Comparison of ENCODE assay signal across 8 mouse cellular contexts in genomic region chr7:27473835-27474489, GRCm38 (mm10). TPM values are rescaled to one million over a fixed set of nuclear protein-coding genes. Genes with fewer than 3 reads are reported as not detected.
DNase-seq lines count a peak whose midpoint lies in the region; ATAC-seq and TF ChIP-seq lines count a peak whose summit lies in the region.

No protein-coding gene starts in this region.

- no peaks in the 10 kb centered on the region for H3K9me3 ChIP-seq in limb, embryonic 13.5 days
- H3K9me3 ChIP-seq in stomach, embryonic 16.5 days (replicated peaks; ENCODE audit: control insufficient read depth, low read length), result no peaks in the 10 kb centered on the region

- TF ChIP-seq CTCF in cerebellum, adult 2 months (IDR thresholded peaks at IDR 0.05; ENCODE audit: borderline replicate concordance, insufficient read depth, low read depth, low read length), result no peak
- TF ChIP-seq CTCF in testis, adult 2 months (IDR thresholded peaks at IDR 0.05; ENCODE audit: control insufficient read depth, insufficient read depth, insufficient replicate concordance, low read depth, low read length), result no peak

- ATAC-seq in limb, embryonic 13.5 days (ENCODE audit: low FRiP score, low read depth), result no peak
- ATAC-seq in stomach, embryonic 16.5 days (ENCODE audit: insufficient read depth, low FRiP score), result no peak

- under 1% methylated on average over 34 of the region's 34 CpGs for WGBS in cerebellum, adult 2 months
- under 1% methylated on average over 34 of the region's 34 CpGs for WGBS in limb, embryonic 13.5 days
- under 1% methylated on average over 34 of the region's 34 CpGs for WGBS in stomach, embryonic 16.5 days

- H3K27me3 ChIP-seq in cerebellum, adult 2 months (ENCODE audit: control insufficient read depth, insufficient read depth, low read length), result no peaks in the 10 kb centered on the region
- no peaks in the 10 kb centered on the region for H3K27me3 ChIP-seq in testis, adult 2 months (ENCODE audit: control insufficient read depth, insufficient read depth, low read length)
- H3K27me3 ChIP-seq in limb, embryonic 13.5 days, result no peaks in the 10 kb centered on the region
- H3K27me3 ChIP-seq in stomach, embryonic 16.5 days (ENCODE audit: control insufficient read depth, insufficient read depth, low read length), result no peaks in the 10 kb centered on the region

- H3K36me3 ChIP-seq in testis, adult 2 months (ENCODE audit: control insufficient read depth, insufficient read depth, low read length), result no peaks in the 10 kb centered on the region
- peaks cover 24% of the 10 kb centered on the region for H3K36me3 ChIP-seq in limb, embryonic 13.5 days
- H3K36me3 ChIP-seq in stomach, embryonic 16.5 days (ENCODE audit: control insufficient read depth, insufficient read depth, low read length), result peaks cover 10% of the 10 kb centered on the region

- H3K9ac ChIP-seq in limb, embryonic 13.5 days, result peak overlapping the region; percentile 79
- peak overlapping the region; percentile 83 for H3K9ac ChIP-seq in stomach, embryonic 16.5 days (ENCODE audit: low read length)

- peak overlapping the region; percentile 47 for H3K27ac ChIP-seq in cerebellum, adult 2 months (ENCODE audit: insufficient read depth, low read length)
- H3K27ac ChIP-seq in testis, adult 2 months (ENCODE audit: control insufficient read depth, insufficient read depth, low read depth, low read length), result peak overlapping the region; percentile 90
- peak overlapping the region; percentile 94 for H3K27ac ChIP-seq in limb, embryonic 13.5 days
- H3K27ac ChIP-seq in stomach, embryonic 16.5 days (ENCODE audit: low read length), result peak overlapping the region; percentile 98

- H3K4me1 ChIP-seq in cerebellum, adult 2 months (ENCODE audit: control insufficient read depth, insufficient read depth, low read length), result no peaks in the 10 kb centered on the region; the same call in 1 of the 2 replicates
- H3K4me1 ChIP-seq in testis, adult 2 months (ENCODE audit: control insufficient read depth, insufficient read depth, low read length), result peaks cover 11% of the 10 kb centered on the region
- H3K4me1 ChIP-seq in limb, embryonic 13.5 days, result peaks cover 21% of the 10 kb centered on the region
- H3K4me1 ChIP-seq in stomach, embryonic 16.5 days (ENCODE audit: control insufficient read depth, insufficient read depth, low read length), result peaks cover 10% of the 10 kb centered on the region

- peak overlapping the region; percentile 69 for H3K4me2 ChIP-seq in limb, embryonic 13.5 days (replicated peaks)
- H3K4me2 ChIP-seq in stomach, embryonic 16.5 days (ENCODE audit: low read depth, low read length), result peak overlapping the region; percentile 65

- H3K4me3 ChIP-seq in cerebellum, adult 2 months (replicated peaks; ENCODE audit: insufficient read depth, low read depth, low read length), result peak overlapping the region; percentile 96
- H3K4me3 ChIP-seq in testis, adult 2 months (ENCODE audit: control insufficient read depth, low read depth, low read length), result peak overlapping the region; percentile 87
- peak overlapping the region; percentile 76 for H3K4me3 ChIP-seq in limb, embryonic 13.5 days
- H3K4me3 ChIP-seq in stomach, embryonic 16.5 days (replicated peaks; ENCODE audit: low read length), result peak overlapping the region; percentile 79

- no peak for TF ChIP-seq POLR2A in cerebellum, adult 2 months (IDR thresholded peaks at IDR 0.05; ENCODE audit: borderline replicate concordance, insufficient read depth, low read length)
- no peak for TF ChIP-seq POLR2A in testis, adult 2 months (IDR thresholded peaks at IDR 0.05; ENCODE audit: control insufficient read depth, low read depth, low read length)

- DNase-seq in cerebellum, adult 2 months, result no peak
- DNase-seq in cerebellum, adult 9-10 months, result no peak
- DNase-seq in testis, postnatal 14 days (ENCODE audit: low spot score), result no peak
- DNase-seq in retina, embryonic 14.5 days (ENCODE audit: low spot score), result no peak
- DNase-seq in cerebellum, adult 18-20 months, result no peak

RNA-seq across cellular contexts. Expression of gene Sertad3, which starts 0.4 kb away (rescaled TPM):
- polyA plus RNA-seq in cerebellum, adult 2 months (2012; rRNA removed), result 8.1 and 8.9 TPM in 2 replicates
- 4.1 and 4.7 TPM in 2 replicates for polyA plus RNA-seq in testis, adult 2 months (2012; rRNA removed)
- polyA plus RNA-seq in limb, embryonic 13.5 days (2015; fragmentation: Nextera tagmentation; extraction: Ambion mirVana), result 33.6 and 36.3 TPM in 2 replicates
- polyA plus RNA-seq in stomach, embryonic 16.5 days (2015; fragmentation: Nextera tagmentation; extraction: Ambion mirVana), result 38.1 and 39.4 TPM in 2 replicates

RNA-seq across cellular contexts. Expression of gene Sertad1, which starts 12.7 kb away (rescaled TPM):
- polyA plus RNA-seq in cerebellum, adult 2 months (2012; rRNA removed), result 17.4 and 17.9 TPM in 2 replicates
- 15.4 and 19.1 TPM in 2 replicates for polyA plus RNA-seq in testis, adult 2 months (2012; rRNA removed)
- polyA plus RNA-seq in limb, embryonic 13.5 days (2015; fragmentation: Nextera tagmentation; extraction: Ambion mirVana), result 37.8 and 39.2 TPM in 2 replicates
- polyA plus RNA-seq in stomach, embryonic 16.5 days (2015; fragmentation: Nextera tagmentation; extraction: Ambion mirVana), result 42.0 and 45.9 TPM in 2 replicates

RNA-seq across cellular contexts. Expression of gene Prx, which starts 25.2 kb away (rescaled TPM):
- 0.34 and 0.43 TPM in 2 replicates for polyA plus RNA-seq in cerebellum, adult 2 months (2012; rRNA removed)
- polyA plus RNA-seq in testis, adult 2 months (2012; rRNA removed), result 0.33 and 0.42 TPM in 2 replicates
- 5.2 TPM in 2 replicates for polyA plus RNA-seq in limb, embryonic 13.5 days (2015; fragmentation: Nextera tagmentation; extraction: Ambion mirVana)
- 3.7 and 4.0 TPM in 2 replicates for polyA plus RNA-seq in stomach, embryonic 16.5 days (2015; fragmentation: Nextera tagmentation; extraction: Ambion mirVana)

RNA-seq across cellular contexts. Expression of gene Blvrb, which starts 26.2 kb away (rescaled TPM):
- 24.2 and 25.2 TPM in 2 replicates for polyA plus RNA-seq in cerebellum, adult 2 months (2012; rRNA removed)
- polyA plus RNA-seq in testis, adult 2 months (2012; rRNA removed), result 7.6 and 8.5 TPM in 2 replicates
- polyA plus RNA-seq in limb, embryonic 13.5 days (2015; fragmentation: Nextera tagmentation; extraction: Ambion mirVana), result 38.9 and 46.3 TPM in 2 replicates
- polyA plus RNA-seq in stomach, embryonic 16.5 days (2015; fragmentation: Nextera tagmentation; extraction: Ambion mirVana), result 112 and 113 TPM in 2 replicates

RNA-seq across cellular contexts. Expression of gene Sptbn4, which starts 26.5 kb away (rescaled TPM):
- 171 and 177 TPM in 2 replicates for polyA plus RNA-seq in cerebellum, adult 2 months (2012; rRNA removed)
- polyA plus RNA-seq in testis, adult 2 months (2012; rRNA removed), result 19.5 and 34.7 TPM in 2 replicates
- 0.17 and 0.23 TPM in 2 replicates for polyA plus RNA-seq in limb, embryonic 13.5 days (2015; fragmentation: Nextera tagmentation; extraction: Ambion mirVana)
- polyA plus RNA-seq in stomach, embryonic 16.5 days (2015; fragmentation: Nextera tagmentation; extraction: Ambion mirVana), result 0.50 and 0.57 TPM in 2 replicates

Comparison
In these comparisons a context has a peak if more than half of its experiments do, and no peak if none do; other contexts are left out.
1. H3K27ac ChIP-seq: peak in every context shown above with its lines; median percentile 98 in stomach, embryonic 16.5 days; 94 in limb, embryonic 13.5 days; 90 in testis, adult 2 months; 47 in cerebellum, adult 2 months.